Mouse (Mus musculus): ENCODE results near the gene Pnrc2. TPM values are rescaled to one million over a fixed set of nuclear protein-coding genes. Genes with fewer than 3 reads are reported as not detected.

Pnrc2 gene
- polyA plus RNA-seq, 1 experiment from 2014 or later, result 105 TPM

DNA sequence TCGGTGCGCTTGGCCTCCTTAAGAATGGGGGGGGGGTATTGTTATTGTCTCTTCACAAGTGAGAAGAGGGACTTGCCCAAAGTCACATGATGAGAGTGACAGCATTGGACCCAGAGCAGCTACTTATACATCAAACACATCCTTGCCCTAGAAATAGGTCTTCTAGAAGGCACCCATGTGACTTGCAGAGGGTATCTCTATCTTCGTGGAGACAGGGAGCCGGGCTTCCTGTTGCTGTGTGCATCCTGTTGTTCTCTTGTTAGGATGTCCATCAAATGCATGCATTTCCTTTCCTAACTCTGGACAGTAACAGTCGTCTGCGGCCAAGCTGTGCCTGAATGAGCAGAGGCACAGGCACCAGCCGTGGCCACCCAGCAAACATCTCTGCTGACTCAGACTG, 37.9 kb upstream of the Pnrc2 start:
- ChIA-PET CTCF (interaction anchor here (1.8 kb wide), 1 partner anchor 9 kb away, joined by 6 read pairs; the partner anchor contains the start of gene Fuca1), POLR2A (no interaction called here)
- ATAC-seq (no peak), DNase-seq (ENCODE audit: low read depth, low spot score) (no peak)
- TF ChIP-seq CTCF (IDR thresholded peaks at IDR 0.05), result no peak
- in situ Hi-C loops (cut with MboI; ENCODE audit: low pct_unique_long_range_greater_than_20kb), result loop anchor here (25.0 kb wide), 1 partner anchor 399 kb away; no protein-coding TSS in a partner anchor
- no peaks in the 10 kb centered on the region for H3K27me3 ChIP-seq

DNA sequence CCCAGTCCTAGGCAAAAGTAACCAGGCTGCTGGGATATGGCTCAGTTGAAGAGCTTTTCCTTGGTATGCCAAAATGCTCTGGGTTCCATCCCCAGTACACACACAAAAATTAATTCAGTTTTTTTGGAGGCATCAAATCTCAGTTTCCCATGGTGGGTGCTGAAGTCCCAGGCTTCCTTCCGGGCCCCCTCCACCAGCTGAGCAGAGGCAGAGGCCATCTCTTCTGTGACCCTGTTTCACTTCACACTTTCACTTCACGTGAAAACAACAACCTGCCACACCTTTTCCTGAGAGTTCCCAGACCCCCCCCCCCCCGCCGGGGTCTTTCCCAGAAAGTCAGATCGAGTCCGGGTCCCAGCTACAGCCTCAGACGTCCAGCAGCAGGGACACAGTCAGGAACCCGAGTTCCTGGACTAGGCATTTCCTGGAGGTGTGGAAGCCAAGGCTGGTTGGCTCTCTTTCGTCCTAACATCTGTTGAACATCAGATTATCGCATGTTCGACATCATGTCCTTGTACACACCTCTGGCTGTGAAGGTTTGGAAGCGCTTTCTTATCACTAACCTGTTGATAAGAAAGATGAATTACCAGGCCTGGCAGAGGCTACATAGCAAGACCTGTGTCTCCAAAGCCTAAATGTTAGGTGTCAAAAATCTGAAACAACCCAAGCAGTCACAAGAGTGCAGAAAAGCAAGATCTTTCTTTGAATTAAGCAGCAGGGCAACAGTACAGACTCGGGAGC, 35.8 kb upstream of the Pnrc2 start:
- H3K27me3 ChIP-seq, result no peaks in the 10 kb centered on the region
- CTCF ChIA-PET, result no interaction called here
- DNase-seq (ENCODE audit: low read depth, low spot score) (no peak), ATAC-seq (no peak)
- POLR2A ChIA-PET, result no interaction called here
- TF ChIP-seq CTCF (IDR thresholded peaks at IDR 0.05), result no peak
- in situ Hi-C loops (cut with MboI; ENCODE audit: low pct_unique_long_range_greater_than_20kb), result loop anchor here (25.0 kb wide), 1 partner anchor 397 kb away; no protein-coding TSS in a partner anchor

DNA sequence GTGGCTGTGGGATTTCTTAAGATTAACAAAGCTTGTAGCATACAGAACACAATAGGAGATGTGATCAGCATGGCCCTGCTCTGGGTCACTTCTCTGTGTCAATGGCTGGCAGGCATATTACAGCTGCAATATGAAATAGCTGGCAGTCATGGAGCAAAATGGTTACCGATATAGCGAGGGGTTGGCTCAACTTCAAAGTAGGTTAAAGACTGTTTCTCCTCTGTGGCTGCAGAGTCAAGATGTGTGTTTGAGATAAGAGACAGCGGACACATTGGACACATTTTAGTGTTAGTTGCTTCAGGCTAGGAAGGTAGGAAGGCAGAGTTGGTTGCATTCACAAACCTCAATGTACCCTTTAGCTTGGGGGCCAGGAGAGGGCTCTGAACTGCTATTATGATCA, 33.0 kb upstream of the Pnrc2 start:
- ATAC-seq (no peak), DNase-seq (ENCODE audit: low read depth, low spot score) (no peak)
- ChIA-PET CTCF (interaction anchor here (1.5 kb wide), 1 partner anchor 14 kb away, joined by 5 read pairs; the partner anchor contains the start of gene Fuca1), POLR2A (interaction anchor here (0.5 kb wide), 1 partner anchor 207 kb away, joined by 3 read pairs; no protein-coding TSS in a partner anchor)
- in situ Hi-C loops (cut with MboI; ENCODE audit: low pct_unique_long_range_greater_than_20kb), result loop anchor here (25.0 kb wide), 1 partner anchor 394 kb away; no protein-coding TSS in a partner anchor
- TF ChIP-seq CTCF (IDR thresholded peaks at IDR 0.05), result no peak
- no peaks in the 10 kb centered on the region for H3K27me3 ChIP-seq

DNA sequence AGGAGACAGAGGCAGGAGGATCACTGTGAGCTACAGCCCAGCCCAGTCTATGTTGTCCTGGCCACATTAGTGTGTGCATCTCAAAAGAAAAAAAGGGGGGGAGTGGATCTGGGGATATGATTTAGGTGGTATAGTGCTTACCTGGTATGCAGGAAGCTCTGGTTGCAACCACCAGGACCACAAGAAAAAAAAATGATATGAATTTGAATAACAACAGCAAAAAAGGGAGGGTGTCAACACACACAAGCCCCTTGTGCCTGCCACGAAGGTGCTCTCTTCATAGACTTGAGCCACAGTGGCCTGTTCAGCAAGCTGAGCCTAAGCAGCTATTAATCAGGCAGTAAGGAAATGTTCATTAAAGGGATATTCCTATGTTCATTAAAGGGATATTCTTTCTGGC, 31.2 kb upstream of the Pnrc2 start:
- ATAC-seq, result no peak
- in situ Hi-C loops (cut with MboI; ENCODE audit: low pct_unique_long_range_greater_than_20kb), result loop anchor here (25.0 kb wide), 1 partner anchor 393 kb away; no protein-coding TSS in a partner anchor
- no peak for TF ChIP-seq CTCF (IDR thresholded peaks at IDR 0.05)
- H3K27me3 ChIP-seq, result no peaks in the 10 kb centered on the region
- ChIA-PET CTCF (interaction anchor here (1.3 kb wide), 1 partner anchor 10 kb away, joined by 3 read pairs; no protein-coding TSS in a partner anchor), POLR2A (no interaction called here)
- no peak for DNase-seq (ENCODE audit: low read depth, low spot score)

DNA sequence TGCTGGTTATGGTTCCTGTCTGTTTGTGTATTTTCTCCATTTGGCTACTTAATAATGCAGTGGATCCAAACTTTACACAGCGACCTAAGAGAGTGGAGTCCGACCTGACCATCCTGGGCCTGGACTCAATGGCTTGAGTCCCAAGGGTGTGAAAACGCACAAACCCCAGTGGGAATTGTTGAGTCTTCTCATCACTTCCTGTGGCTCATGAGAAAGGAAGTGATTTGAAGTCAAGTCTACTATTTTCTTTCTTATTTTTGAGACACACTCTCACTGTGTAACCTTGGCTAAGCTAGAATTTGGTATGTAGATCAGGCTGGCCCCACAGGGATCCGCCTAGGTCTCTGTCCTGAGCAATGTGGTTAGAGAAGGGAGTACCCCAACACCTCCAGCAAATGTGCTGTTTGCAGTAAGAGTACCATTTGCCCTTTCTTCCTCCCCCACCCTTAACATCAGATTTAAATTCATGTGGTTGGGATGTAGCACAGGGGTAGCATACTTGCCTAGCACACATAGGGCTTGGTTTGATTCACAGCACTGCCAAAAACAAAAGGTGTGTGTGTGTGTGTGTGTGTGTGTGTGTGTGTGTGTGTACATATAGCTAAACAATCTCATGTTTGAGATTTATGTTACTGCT, 29.1 kb upstream of the Pnrc2 start:
- DNase-seq (ENCODE audit: low read depth, low spot score) (no peak), ATAC-seq (no peak)
- ChIA-PET POLR2A (no interaction called here), CTCF (no interaction called here)
- no peaks in the 10 kb centered on the region for H3K27me3 ChIP-seq
- TF ChIP-seq CTCF (IDR thresholded peaks at IDR 0.05), result no peak
- in situ Hi-C loops (cut with MboI; ENCODE audit: low pct_unique_long_range_greater_than_20kb), result loop anchor here (25.0 kb wide), 1 partner anchor 390 kb away; no protein-coding TSS in a partner anchor

DNA sequence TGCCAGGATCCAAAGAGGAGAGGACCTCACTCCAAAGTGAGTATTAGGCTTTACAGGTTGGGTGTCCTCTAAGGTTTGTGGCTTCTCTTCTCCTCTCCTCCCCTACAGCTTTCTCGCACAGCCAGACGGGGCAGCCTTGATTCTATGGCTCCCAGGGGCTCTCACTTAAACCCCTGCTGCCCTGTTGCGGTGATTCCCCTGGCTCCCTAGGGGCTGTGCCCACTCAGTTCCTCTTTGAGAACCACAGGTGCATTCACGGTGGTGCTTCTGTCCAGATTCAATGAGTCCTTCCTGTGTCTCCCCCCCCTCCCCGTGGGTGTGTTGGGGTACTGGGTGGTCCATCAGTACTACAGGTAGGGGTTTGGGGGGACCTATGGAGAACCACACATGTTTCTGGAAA, 26.4 kb upstream of the Pnrc2 start:
- TF ChIP-seq CTCF (IDR thresholded peaks at IDR 0.05), result no peak
- POLR2A ChIA-PET, result no interaction called here
- no peak for ATAC-seq
- H3K27me3 ChIP-seq, result no peaks in the 10 kb centered on the region
- DNase-seq (ENCODE audit: low read depth, low spot score), result no peak
- CTCF ChIA-PET, result no interaction called here
- in situ Hi-C loops (cut with MboI; ENCODE audit: low pct_unique_long_range_greater_than_20kb), result loop anchor here (25.0 kb wide), 1 partner anchor 388 kb away; no protein-coding TSS in a partner anchor

DNA sequence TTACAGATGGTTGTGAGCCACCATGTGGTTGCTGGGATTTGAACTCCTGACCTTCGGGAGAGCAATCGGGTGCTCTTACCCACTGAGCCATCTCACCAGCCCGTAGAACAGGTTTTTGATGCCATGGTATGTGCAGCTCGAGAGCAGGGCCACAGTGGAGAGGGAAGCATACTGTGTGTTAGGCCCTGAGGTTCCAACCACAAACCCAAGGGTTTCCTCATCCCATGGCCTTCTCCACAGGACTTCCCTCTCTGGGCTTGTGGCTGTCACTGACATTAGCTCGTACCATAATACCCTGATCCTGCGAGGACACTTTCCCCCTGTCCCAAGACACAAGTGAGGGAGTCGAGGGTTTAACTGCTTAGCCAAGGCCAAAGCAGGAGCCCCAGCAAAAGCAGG, 25.4 kb upstream of the Pnrc2 start:
- in situ Hi-C loops (cut with MboI; ENCODE audit: low pct_unique_long_range_greater_than_20kb), result no loop called here
- DNase-seq (ENCODE audit: low read depth, low spot score) (no peak), ATAC-seq (no peak)
- no peaks in the 10 kb centered on the region for H3K27me3 ChIP-seq
- POLR2A ChIA-PET, result no interaction called here
- CTCF ChIA-PET, result interaction anchor here (0.5 to 2.4 kb wide), 2 partner anchors 9 to 21 kb away, joined by 3 to 8 read pairs; partner anchors contain the start of gene Fuca1
- no peak for TF ChIP-seq CTCF (IDR thresholded peaks at IDR 0.05)

DNA sequence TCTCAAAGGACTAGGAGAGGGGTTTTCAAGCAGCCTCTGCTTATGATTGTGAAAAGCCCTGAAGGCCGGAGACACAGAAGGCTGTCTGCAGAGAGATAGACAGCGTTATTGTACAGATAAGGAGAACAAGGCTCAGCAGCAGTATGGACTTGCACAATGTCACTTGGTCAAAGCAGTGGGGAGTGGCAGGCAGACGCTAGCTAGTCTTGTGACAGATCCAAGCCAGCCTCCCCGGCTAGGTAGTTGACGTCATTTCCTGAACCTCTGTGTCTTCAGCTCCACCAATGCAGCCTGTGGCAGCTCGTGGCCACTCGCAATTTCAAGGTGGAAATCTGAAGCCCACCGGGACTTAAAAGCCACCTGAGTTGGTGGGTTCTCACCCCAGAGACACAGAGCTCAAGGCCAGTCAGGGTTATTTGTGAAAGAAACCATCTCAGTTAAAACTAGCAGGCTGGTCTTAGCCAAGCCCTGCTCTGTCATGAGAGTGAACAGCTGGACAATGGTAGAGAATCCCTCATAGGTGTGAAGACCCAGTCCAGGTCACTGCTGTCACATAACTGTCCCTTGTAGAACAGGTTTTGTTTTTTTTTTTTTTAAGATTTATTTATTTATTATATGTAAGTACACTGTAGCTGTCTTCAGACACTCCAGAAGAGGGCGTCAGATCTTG, 24.9 kb upstream of the Pnrc2 start:
- no peaks in the 10 kb centered on the region for H3K27me3 ChIP-seq
- no peak for DNase-seq (ENCODE audit: low read depth, low spot score)
- ChIA-PET POLR2A (no interaction called here), CTCF (interaction anchor here (0.5 to 2.4 kb wide), 2 partner anchors 9 to 22 kb away, joined by 3 to 8 read pairs; partner anchors contain the start of gene Fuca1)
- no peak for ATAC-seq
- TF ChIP-seq CTCF (IDR thresholded peaks at IDR 0.05), result no peak
- in situ Hi-C loops (cut with MboI; ENCODE audit: low pct_unique_long_range_greater_than_20kb), result no loop called here

DNA sequence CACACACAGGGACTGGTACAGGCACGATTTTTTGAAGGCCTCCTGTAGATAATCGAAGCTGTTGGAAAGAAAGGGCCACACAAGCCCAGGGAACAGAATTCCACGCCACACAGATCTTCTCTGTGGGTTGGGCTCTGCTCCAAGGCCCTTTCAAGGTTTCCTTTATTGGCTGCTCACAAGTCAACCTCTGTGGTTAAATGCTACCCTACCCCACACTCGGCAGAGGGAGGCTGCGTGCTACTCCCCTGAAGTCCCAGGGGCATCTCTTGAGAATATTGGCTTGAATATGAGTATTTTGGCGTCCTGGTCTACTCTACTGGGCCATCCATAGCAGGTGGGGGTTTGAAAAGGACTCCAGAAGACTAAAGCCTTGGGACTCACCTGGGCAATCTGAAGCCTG, 22.5 kb upstream of the Pnrc2 start:
- in situ Hi-C loops (cut with MboI; ENCODE audit: low pct_unique_long_range_greater_than_20kb), result no loop called here
- no peak for TF ChIP-seq CTCF (IDR thresholded peaks at IDR 0.05)
- DNase-seq (ENCODE audit: low read depth, low spot score), result no peak
- ChIA-PET POLR2A (no interaction called here), CTCF (no interaction called here)
- H3K27me3 ChIP-seq, result no peaks in the 10 kb centered on the region
- no peak for ATAC-seq

DNA sequence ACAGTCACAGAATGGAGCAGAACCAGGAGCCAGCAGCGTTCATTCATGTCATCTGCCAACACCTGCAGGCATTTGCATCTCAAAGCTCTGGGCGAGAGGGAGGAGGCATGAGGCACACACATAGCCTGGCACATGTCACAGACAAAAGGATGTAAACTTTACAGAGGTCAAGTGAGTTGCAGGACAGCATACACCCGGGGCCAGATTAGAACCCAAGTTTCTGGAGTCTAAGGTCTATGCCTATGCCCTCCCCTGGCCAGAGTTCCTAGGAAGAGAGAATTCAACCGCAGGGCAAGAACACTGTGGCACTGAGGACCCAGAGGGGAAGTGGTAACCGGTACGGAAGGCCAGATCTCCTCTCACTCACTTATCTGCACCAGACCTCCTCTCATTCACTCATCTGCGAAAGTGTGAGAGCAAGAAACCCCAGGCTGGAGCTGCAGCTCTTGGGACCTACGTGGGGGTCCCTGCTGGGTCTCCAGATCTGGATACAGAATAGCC, 21.5 kb upstream of the Pnrc2 start, which contains the start of gene Cnr2:
Cnr2 (plus strand) TSS at position 324 of the 501 bp plus-strand sequence.
- H3K27me3 ChIP-seq, result no peaks in the 10 kb centered on the region
- CTCF ChIA-PET, result interaction anchor here (0.6 to 1.0 kb wide), 2 partner anchors 10 to 25 kb away, joined by 3 read pairs; no protein-coding TSS in a partner anchor
- in situ Hi-C loops (cut with MboI; ENCODE audit: low pct_unique_long_range_greater_than_20kb), result no loop called here
- POLR2A ChIA-PET, result no interaction called here
- TF ChIP-seq CTCF (IDR thresholded peaks at IDR 0.05), result no peak
- no peak for ATAC-seq
- DNase-seq (ENCODE audit: low read depth, low spot score), result no peak

All from Patski (cell line).